Mouse (Mus musculus) lung, embryonic 14.5 days (tissue): ENCODE data around the gene Ptafr. TPM values are rescaled to one million over a fixed set of nuclear protein-coding genes. Genes with fewer than 3 reads are reported as not detected.

Experiments
- ATAC-seq: fragments of 200-750 bp; cut with Nextera tagmentation; 2 replicates; pipeline ENCODE4 v1.8.0; 2017; ENCODE audit warnings: mild to moderate bottlenecking, moderate TSS enrichment, moderate library complexity; ENCODE audit not compliant: insufficient read depth
- DNase-seq: peaks from one replicate; pipeline ENCODE4 v3.0.0-alpha.2; 2015
- H3K27ac ChIP-seq: fragments of 300-500 bp; sonication (generic); 2 replicates; pipeline ENCODE4 v1.5.1; 2014; ENCODE audit warnings: low read depth, mild to moderate bottlenecking, moderate library complexity
- H3K27me3 ChIP-seq: fragments of 300-500 bp; sonication (generic); 2 replicates; pipeline ENCODE4 v1.6.1; 2014; ENCODE audit warnings: low read length, control low read depth; ENCODE audit not compliant: insufficient read depth
- H3K36me3 ChIP-seq: fragments of 300-500 bp; sonication (generic); 2 replicates; pipeline ENCODE4 v1.6.1; 2014; ENCODE audit warnings: control low read depth; ENCODE audit not compliant: insufficient read depth
- H3K4me1 ChIP-seq: fragments of 300-500 bp; sonication (generic); 2 replicates; pipeline ENCODE4 v1.6.1; 2014; ENCODE audit warnings: antibody characterized with exemption, control low read depth; ENCODE audit not compliant: insufficient read depth
- H3K4me2 ChIP-seq: fragments of 300-500 bp; sonication (generic); 2 replicates; pipeline ENCODE4 v1.6.1; 2014; ENCODE audit warnings: mild to moderate bottlenecking
- H3K4me3 ChIP-seq: fragments of 300-500 bp; sonication (generic); 2 replicates; pipeline ENCODE4 v1.5.1; 2014; ENCODE audit warnings: low read depth, low read length
- H3K9ac ChIP-seq: fragments of 300-500 bp; sonication (generic); 2 replicates; pipeline ENCODE4 v1.6.1; 2014
- H3K9me3 ChIP-seq: fragments of 300-500 bp; sonication (generic); 2 replicates; pipeline ENCODE4 v1.6.1; 2016; ENCODE audit warnings: low read depth, low read length, control low read depth
- CTCF ChIP-seq: IDR thresholded peaks from 2 replicates; pipeline ENCODE4 v1.5.1; 2016; ENCODE audit warnings: antibody characterized with exemption, low read depth
- WGBS: fragments of 180-500 bp; shearing (Covaris S2); extraction: QIAGEN DNeasy Blood & Tissue Kit; methylation state at CpG from one replicate; pipeline ENCODE4 v1.1.7; 2014; 5-methylcytosine and 5-hydroxymethylcytosine counted together
- polyA plus RNA-seq: library from polyadenylated mRNA; unstranded; fragments of >200 nt; fragmentation: Nextera tagmentation; extraction: Ambion mirVana; gene quantifications from 2 replicates; pipeline ENCODE4 v1.2.1, GENCODE M21; 2014

Gene Ptafr
- 0.83 and 1.1 TPM in 2 replicates for polyA plus RNA-seq

GRCm38 (mm10) chr4:132563965-132564364, at the start of gene Ptafr:
TSS of gene Ptafr (plus strand) at chr4:132564067.
- ATAC-seq, result peak; percentile 68
- Histone ChIP-seq H3K4me1 (peaks cover 9% of the 10 kb centered on the region; the same call in 1 of the 2 replicates), H3K9me3 (no peaks in the 10 kb centered on the region), H3K27me3 (no peaks in the 10 kb centered on the region), H3K36me3 (no peaks in the 10 kb centered on the region), H3K4me2 (0 out of 2 replicates have a peak within 1 kb of the TSS, but pooled peaks have one; percentile 18), H3K9ac (no peak within 1 kb of the TSS), H3K4me3 (no peak within 1 kb of the TSS), H3K27ac (no peak within 1 kb of the TSS)
- no peak for TF ChIP-seq CTCF
- whole genome bisulfite sequencing, result 19% methylated on average over 4 of the region's 4 CpGs
- peak; percentile 36 for DNase-seq

GRCm38 (mm10) chr4:132514555-132515135, 49.2 kb upstream of the Ptafr start:
- ATAC-seq (peak; percentile 12), DNase-seq (peak; percentile 95)
- Histone ChIP-seq H3K27me3 (no peaks in the 10 kb centered on the region), H3K9me3 (no peaks in the 10 kb centered on the region), H3K27ac (peak overlapping the region; percentile 93), H3K4me1 (peaks cover 4% of the 10 kb centered on the region), H3K9ac (peak overlapping the region; percentile 49), H3K4me2 (peak overlapping the region; percentile 96), H3K36me3 (no peaks in the 10 kb centered on the region), H3K4me3 (peak overlapping the region; percentile 45)
- WGBS, result 3% methylated on average over 21 of the region's 21 CpGs
- peak; percentile 89 for TF ChIP-seq CTCF

GRCm38 (mm10) chr4:132515369-132516155, 48.3 kb upstream of the Ptafr start:
- 21% methylated on average over 22 of the region's 22 CpGs for WGBS
- Histone ChIP-seq H3K9me3 (no peaks in the 10 kb centered on the region), H3K4me2 (peak overlapping the region; percentile 96), H3K36me3 (no peaks in the 10 kb centered on the region), H3K27me3 (no peaks in the 10 kb centered on the region), H3K4me3 (peak overlapping the region; percentile 45), H3K9ac (peak overlapping the region; percentile 49), H3K4me1 (peaks cover 4% of the 10 kb centered on the region), H3K27ac (peak overlapping the region; percentile 93)
- DNase-seq (peak; percentile 99), ATAC-seq (peak; percentile 96)
- no peak for TF ChIP-seq CTCF

GRCm38 (mm10) chr4:132518066-132518465, 45.8 kb upstream of the Ptafr start:
- no peak for ATAC-seq
- Histone ChIP-seq H3K27me3 (no peaks in the 10 kb centered on the region), H3K36me3 (no peaks in the 10 kb centered on the region), H3K4me3 (no peak overlapping the region), H3K4me2 (no peak overlapping the region), H3K9me3 (no peaks in the 10 kb centered on the region), H3K9ac (no peak overlapping the region), H3K27ac (no peak overlapping the region), H3K4me1 (peaks cover 4% of the 10 kb centered on the region)
- 66% methylated on average over 8 of the region's 8 CpGs for whole genome bisulfite sequencing
- TF ChIP-seq CTCF, result no peak
- peak; percentile 30 for DNase-seq

- Histone ChIP-seq H3K4me1 (peaks cover 3% of the 10 kb centered on the region), H3K4me3 (no peak overlapping the region), H3K36me3 (no peaks in the 10 kb centered on the region), H3K4me2 (no peak overlapping the region), H3K9ac (no peak overlapping the region), H3K27ac (no peak overlapping the region), H3K9me3 (no peaks in the 10 kb centered on the region), H3K27me3 (no peaks in the 10 kb centered on the region)
- 95% methylated on average over 3 of the region's 3 CpGs for WGBS
- ATAC-seq (no peak), DNase-seq (no peak)
- no peak for TF ChIP-seq CTCF
Measured at GRCm38 (mm10) chr4:132519188-132519587, 44.7 kb upstream of the Ptafr start.

GRCm38 (mm10) chr4:132524321-132524741, 39.5 kb upstream of the Ptafr start:
- no peak overlapping the region for H3K4me2 ChIP-seq
- no peak overlapping the region for H3K27ac ChIP-seq
- peak overlapping the region; percentile 14; the same call in 1 of the 2 replicates for H3K9ac ChIP-seq
- no peak for TF ChIP-seq CTCF
- no peaks in the 10 kb centered on the region for H3K9me3 ChIP-seq
- H3K36me3 ChIP-seq, result 0 out of 2 replicates have a peak, but pooled peaks cover 2% of the 10 kb centered on the region
- 23% methylated on average over 11 of the region's 11 CpGs for WGBS
- H3K4me1 ChIP-seq, result peaks cover 4% of the 10 kb centered on the region; the same call in 1 of the 2 replicates
- ATAC-seq (no peak), DNase-seq (peak; percentile 18)
- no peaks in the 10 kb centered on the region for H3K27me3 ChIP-seq
- H3K4me3 ChIP-seq, result no peak overlapping the region

GRCm38 (mm10) chr4:132524808-132525207, 39.1 kb upstream of the Ptafr start:
- Histone ChIP-seq H3K27me3 (no peaks in the 10 kb centered on the region), H3K36me3 (peaks cover 7% of the 10 kb centered on the region), H3K9me3 (no peaks in the 10 kb centered on the region), H3K4me3 (no peak overlapping the region), H3K9ac (peak overlapping the region; percentile 14; the same call in 1 of the 2 replicates), H3K27ac (0 out of 2 replicates have a peak overlapping the region, but pooled peaks have one; percentile 21), H3K4me2 (no peak overlapping the region), H3K4me1 (peaks cover 4% of the 10 kb centered on the region; the same call in 1 of the 2 replicates)
- ATAC-seq (no peak), DNase-seq (no peak)
- TF ChIP-seq CTCF, result no peak
- 54% methylated on average over 6 of the region's 6 CpGs for WGBS
